8 mouse cellular contexts compared by ENCODE assay signal in genomic region chr2:27969158-27969557, GRCm38 (mm10).
DNase-seq lines count a peak whose midpoint lies in the region; ATAC-seq and TF ChIP-seq lines count a peak whose summit lies in the region.

No protein-coding gene starts in this region.

- 15% methylated on average over 6 of the region's 6 CpGs for WGBS in liver, adult 2 months
- WGBS in liver, embryonic 12.5 days (ENCODE audit: insufficient replicate concordance) = 15% methylated on average over 6 of the region's 6 CpGs
- WGBS in forebrain, embryonic 15.5 days = 19% methylated on average over 6 of the region's 6 CpGs

- no peak for TF ChIP-seq POLR2A in liver, adult 2 months (IDR thresholded peaks at IDR 0.05; ENCODE audit: extremely low read depth, insufficient read depth, low read length)
- no peak for TF ChIP-seq POLR2A in bone marrow macrophage, adult 2 months (IDR thresholded peaks at IDR 0.05; ENCODE audit: borderline replicate concordance, low read depth, low read length)

- ATAC-seq in liver, embryonic 12.5 days = no peak
- 0 out of 2 replicates have a peak, but pooled peaks have one; percentile 19 for ATAC-seq in forebrain, embryonic 15.5 days (replicated peaks)

- H3K9ac ChIP-seq in liver, adult 2 months (ENCODE audit: low read depth, low read length) = no peak overlapping the region
- no peak overlapping the region for H3K9ac ChIP-seq in liver, embryonic 12.5 days
- H3K9ac ChIP-seq in forebrain, embryonic 15.5 days (replicated peaks) = no peak overlapping the region

- no peaks in the 10 kb centered on the region for H3K79me2 ChIP-seq in liver, adult 2 months (ENCODE audit: control insufficient read depth, insufficient read depth, low read length)

- H3K4me1 ChIP-seq in liver, adult 2 months (ENCODE audit: control insufficient read depth, insufficient read depth, low read length) = no peaks in the 10 kb centered on the region
- H3K4me1 ChIP-seq in liver, embryonic 12.5 days = peaks cover 20% of the 10 kb centered on the region
- no peaks in the 10 kb centered on the region for H3K4me1 ChIP-seq in bone marrow macrophage, adult 2 months (ENCODE audit: control insufficient read depth, insufficient read depth, low read length)
- H3K4me1 ChIP-seq in forebrain, embryonic 15.5 days = no peaks in the 10 kb centered on the region

- peak; percentile 19 to 73 for DNase-seq in adrenal gland, adult (ENCODE audit: inconsistent age in 2 of 2, low spot score in 1 of 2)
- DNase-seq in adrenal gland, postnatal 4 days (ENCODE audit: low spot score in 2 of 2) = no peak
- no peak for DNase-seq in liver, adult 2 months (ENCODE audit: extremely low read depth, low read depth, low spot score)
- DNase-seq in left cerebral cortex, postnatal 4 days = peak; percentile 69
- peak; percentile 40 for DNase-seq in retina, postnatal 7 days (ENCODE audit: low read depth, low spot score)

- intact Hi-C loops in left cerebral cortex, postnatal 4 days (cut with DNase I) = loop anchor here (10.0 kb wide), 1 partner anchor 194 kb away; no protein-coding TSS in a partner anchor

- no peaks in the 10 kb centered on the region for H3K36me3 ChIP-seq in liver, adult 2 months (ENCODE audit: control insufficient read depth, insufficient read depth, low read length)
- H3K36me3 ChIP-seq in liver, embryonic 12.5 days = no peaks in the 10 kb centered on the region
- H3K36me3 ChIP-seq in forebrain, embryonic 15.5 days = no peaks in the 10 kb centered on the region

- no peak overlapping the region for H3K4me2 ChIP-seq in liver, embryonic 12.5 days
- H3K4me2 ChIP-seq in forebrain, embryonic 15.5 days (replicated peaks) = no peak overlapping the region

- TF ChIP-seq CTCF in liver, adult 2 months (IDR thresholded peaks at IDR 0.05; ENCODE audit: low read depth, low read length) = peak; percentile 66
- TF ChIP-seq CTCF in bone marrow macrophage, adult 2 months (IDR thresholded peaks at IDR 0.05; ENCODE audit: low read depth, low read length) = peak; percentile 18; the same call in 1 of the 2 replicates

- no peaks in the 10 kb centered on the region for H3K9me3 ChIP-seq in liver, embryonic 12.5 days (replicated peaks)
- no peaks in the 10 kb centered on the region for H3K9me3 ChIP-seq in forebrain, embryonic 15.5 days

- no peaks in the 10 kb centered on the region for H3K27me3 ChIP-seq in liver, adult 2 months (ENCODE audit: control insufficient read depth, insufficient read depth, low read length)
- no peaks in the 10 kb centered on the region for H3K27me3 ChIP-seq in liver, embryonic 12.5 days (replicated peaks)
- H3K27me3 ChIP-seq in forebrain, embryonic 15.5 days = no peaks in the 10 kb centered on the region

- H3K27ac ChIP-seq in liver, adult 2 months (replicated peaks; ENCODE audit: insufficient read depth, low read depth, low read length) = no peak overlapping the region
- no peak overlapping the region for H3K27ac ChIP-seq in liver, embryonic 12.5 days
- H3K27ac ChIP-seq in bone marrow macrophage, adult 2 months (ENCODE audit: insufficient read depth, low read depth, low read length) = no peak overlapping the region
- no peak overlapping the region for H3K27ac ChIP-seq in forebrain, embryonic 15.5 days (replicated peaks)

- no peak overlapping the region for H3K4me3 ChIP-seq in liver, adult 2 months (ENCODE audit: insufficient read depth, low read depth, low read length)
- H3K4me3 ChIP-seq in liver, embryonic 12.5 days = no peak overlapping the region
- H3K4me3 ChIP-seq in bone marrow macrophage, adult 2 months (ENCODE audit: insufficient read depth, low read length) = no peak overlapping the region
- H3K4me3 ChIP-seq in forebrain, embryonic 15.5 days = no peak overlapping the region

Comparison
In these comparisons a context has a peak if more than half of its experiments do, and no peak if none do; other contexts are left out.
1. DNase-seq: peak in adrenal gland, adult (2 of 2), left cerebral cortex, postnatal 4 days (single experiment) and retina, postnatal 7 days (single experiment); none in adrenal gland, postnatal 4 days (0 of 2) and liver, adult 2 months (single experiment).